Mouse (Mus musculus) frontal cortex, adult (tissue): ENCODE results near the gene Car10.
A peak's percentile ranks its signal among the peaks of the same experiment; 100 is the strongest.

ENCODE experiments used
- ATAC-seq: cut with Nextera tagmentation; 2 replicates; pipeline ENCODE4 v1.9.2; 2017; ENCODE audit warnings: mild to moderate bottlenecking, moderate library complexity, mixed read lengths; ENCODE audit not compliant: low TSS enrichment

Car10 gene

GRCm38 (mm10) chr11:93172430-93172829, 74.6 kb downstream of the Car10 start:
- no peak for ATAC-seq

GRCm38 (mm10) chr11:93173533-93174308, 75.9 kb downstream of the Car10 start:
- ATAC-seq, result no peak

GRCm38 (mm10) chr11:93185477-93185876, 87.6 kb downstream of the Car10 start:
- ATAC-seq, result peak; percentile 91

GRCm38 (mm10) chr11:93186163-93186562, 88.3 kb downstream of the Car10 start:
- ATAC-seq, result peak; percentile 79

- no peak for ATAC-seq
These were observed 90.8 kb downstream of the Car10 start for GRCm38 (mm10) chr11:93188621-93189020.

- ATAC-seq, result no peak
These were observed 102.2 kb downstream of the Car10 start for GRCm38 (mm10) chr11:93200046-93200445.

GRCm38 (mm10) chr11:93217457-93217856, 119.6 kb downstream of the Car10 start:
- ATAC-seq, result no peak

GRCm38 (mm10) chr11:93230057-93230456, 132.2 kb downstream of the Car10 start:
- no peak for ATAC-seq

GRCm38 (mm10) chr11:93249771-93250265, 152.0 kb downstream of the Car10 start:
- ATAC-seq, result no peak

GRCm38 (mm10) chr11:93251766-93252165, 153.9 kb downstream of the Car10 start:
- no peak for ATAC-seq

GRCm38 (mm10) chr11:93263979-93264378, 166.2 kb downstream of the Car10 start:
- no peak for ATAC-seq

GRCm38 (mm10) chr11:93272016-93272415, 174.2 kb downstream of the Car10 start:
- ATAC-seq, result no peak

GRCm38 (mm10) chr11:93273906-93274305, 176.1 kb downstream of the Car10 start:
- ATAC-seq, result peak; percentile 98

GRCm38 (mm10) chr11:93293661-93294060, 195.8 kb downstream of the Car10 start:
- ATAC-seq, result no peak

- no peak for ATAC-seq
These were observed 212.2 kb downstream of the Car10 start for GRCm38 (mm10) chr11:93309981-93310380.

- peak; percentile 70; the same call in 1 of the 2 replicates for ATAC-seq
These were observed 239.9 kb downstream of the Car10 start for GRCm38 (mm10) chr11:93337756-93338155.

GRCm38 (mm10) chr11:93343961-93344360, 246.1 kb downstream of the Car10 start:
- no peak for ATAC-seq

- peak; percentile 64 for ATAC-seq
These were observed 247.0 kb downstream of the Car10 start for GRCm38 (mm10) chr11:93344869-93345268.

GRCm38 (mm10) chr11:93361576-93361975, 263.7 kb downstream of the Car10 start:
- no peak for ATAC-seq

- ATAC-seq, result no peak
These were observed 266.3 kb downstream of the Car10 start for GRCm38 (mm10) chr11:93364171-93364570.

- ATAC-seq, result peak; percentile 67
These were observed 269.4 kb downstream of the Car10 start for GRCm38 (mm10) chr11:93367244-93367643.

GRCm38 (mm10) chr11:93367740-93368139, 269.9 kb downstream of the Car10 start:
- no peak for ATAC-seq

GRCm38 (mm10) chr11:93373697-93374354, 276.0 kb downstream of the Car10 start:
- ATAC-seq, result peak; percentile 72
